Mouse (Mus musculus) layer of hippocampus, postnatal 14 days (tissue): Measurements from ENCODE around the gene Pex19. TPM values are rescaled to one million over a fixed set of nuclear protein-coding genes. Genes with fewer than 3 reads are reported as not detected.

Source experiments
- DNase-seq, 2 experiments: peaks; one replicate each; pipeline ENCODE4 v3.0.0; 2021 to 2022; ENCODE audit warnings: low spot score in 2 of 2, mixed read lengths in 1 of 2
- total RNA-seq, 2 experiments: library from RNA; stranded (reverse); gene quantifications; 2 replicates each; pipeline ENCODE4 v1.2.3; 2021

Gene Pex19
- total RNA-seq, 2 experiments from 2014 or later, result 98.8 to 110 TPM

GRCm38 (mm10) chr1:172132319-172132718 lies 5.8 kb downstream of the Pex19 start:
- no peak for DNase-seq

- DNase-seq, result no peak
Measured at GRCm38 (mm10) chr1:172133535-172133934, 7.0 kb downstream of the Pex19 start.

GRCm38 (mm10) chr1:172134072-172134471 lies 7.5 kb downstream of the Pex19 start:
- no peak for DNase-seq

- no peak for DNase-seq
Measured at GRCm38 (mm10) chr1:172140160-172140559, 13.6 kb downstream of the Pex19 start.

- DNase-seq, result no peak
Measured at GRCm38 (mm10) chr1:172140825-172141224, 14.3 kb downstream of the Pex19 start.

GRCm38 (mm10) chr1:172141529-172141928 lies 15.0 kb downstream of the Pex19 start:
- no peak for DNase-seq

- DNase-seq, result peak; percentile 20 to 68
Measured at GRCm38 (mm10) chr1:172143570-172143969, 17.0 kb downstream of the Pex19 start.

- DNase-seq, result peak; percentile 93 to 97
Measured at GRCm38 (mm10) chr1:172147835-172148278, 21.3 kb downstream of the Pex19 start, which contains the start of gene Dcaf8. Gene Dcaf8, plus strand, starts transcription at chr1:172148084.

- peak; percentile 21 to 33 for DNase-seq
Measured at GRCm38 (mm10) chr1:172148279-172148954, 21.9 kb downstream of the Pex19 start.

GRCm38 (mm10) chr1:172148955-172149815 lies 22.6 kb downstream of the Pex19 start:
- DNase-seq, result no peak

- DNase-seq, result no peak
Measured at GRCm38 (mm10) chr1:172154536-172154935, 28.0 kb downstream of the Pex19 start.

GRCm38 (mm10) chr1:172155518-172155917 lies 29.0 kb downstream of the Pex19 start:
- no peak for DNase-seq

- no peak for DNase-seq
Measured at GRCm38 (mm10) chr1:172159970-172160369, 33.4 kb downstream of the Pex19 start.

- no peak for DNase-seq
Measured at GRCm38 (mm10) chr1:172160508-172160907, 34.0 kb downstream of the Pex19 start.

GRCm38 (mm10) chr1:172162009-172162408 lies 35.5 kb downstream of the Pex19 start:
- peak in 1 of 2 experiments; percentile 37 for DNase-seq

- no peak for DNase-seq
Measured at GRCm38 (mm10) chr1:172162959-172163358, 36.4 kb downstream of the Pex19 start.

- no peak for DNase-seq
Measured at GRCm38 (mm10) chr1:172167911-172168310, 41.4 kb downstream of the Pex19 start.

- DNase-seq, result no peak
Measured at GRCm38 (mm10) chr1:172169809-172170208, 43.3 kb downstream of the Pex19 start.

- no peak for DNase-seq
Measured at GRCm38 (mm10) chr1:172172381-172172780, 45.8 kb downstream of the Pex19 start.

GRCm38 (mm10) chr1:172173181-172173580 lies 46.6 kb downstream of the Pex19 start:
- DNase-seq, result no peak

- DNase-seq, result no peak
Measured at GRCm38 (mm10) chr1:172177791-172178190, 51.2 kb downstream of the Pex19 start.

GRCm38 (mm10) chr1:172179102-172179501 lies 52.5 kb downstream of the Pex19 start:
- DNase-seq, result no peak
